Mouse (Mus musculus) CH12F3 (cell line): ENCODE data around the gene Extl1.

ENCODE experiments used
- in situ Hi-C: fragments of 300-500 bp; cut with MboI; formaldehyde crosslinking; loops from 2 replicates; pipeline ENCODE4 v1.14.3; 2020; ENCODE audit warnings: low sequenced_read_pairs

The Extl1 gene

DNA sequence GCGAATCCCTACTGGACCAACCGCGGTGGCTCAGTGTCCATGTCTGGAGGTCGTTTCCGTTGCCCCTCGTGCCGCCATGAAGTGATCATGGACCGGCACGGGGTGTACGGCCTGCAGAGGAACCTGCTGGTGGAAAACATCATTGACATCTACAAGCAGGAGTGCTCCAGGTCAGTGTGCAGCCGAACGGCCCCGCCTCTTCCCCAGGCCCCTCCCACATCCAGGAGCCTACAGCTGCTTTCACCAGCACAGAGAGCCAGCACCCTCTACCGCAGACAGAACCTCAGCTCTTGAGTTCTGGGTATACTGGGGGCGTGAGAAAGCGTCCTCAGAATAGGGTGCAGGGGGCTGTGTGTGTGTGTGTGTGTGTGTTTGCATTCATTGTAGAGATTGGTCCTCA is 67.3 kb downstream of the Extl1 start:
- in situ Hi-C loops, result no loop called here

GRCm38 (mm10) chr4:134315470-134315869 is 68.2 kb downstream of the Extl1 start:
- in situ Hi-C loops, result no loop called here

- in situ Hi-C loops, result no loop called here
Measured at GRCm38 (mm10) chr4:134314876-134315275, 68.8 kb downstream of the Extl1 start, which contains the start of gene Trim63. TSS of gene Trim63 (plus strand) at chr4:134315120.

DNA sequence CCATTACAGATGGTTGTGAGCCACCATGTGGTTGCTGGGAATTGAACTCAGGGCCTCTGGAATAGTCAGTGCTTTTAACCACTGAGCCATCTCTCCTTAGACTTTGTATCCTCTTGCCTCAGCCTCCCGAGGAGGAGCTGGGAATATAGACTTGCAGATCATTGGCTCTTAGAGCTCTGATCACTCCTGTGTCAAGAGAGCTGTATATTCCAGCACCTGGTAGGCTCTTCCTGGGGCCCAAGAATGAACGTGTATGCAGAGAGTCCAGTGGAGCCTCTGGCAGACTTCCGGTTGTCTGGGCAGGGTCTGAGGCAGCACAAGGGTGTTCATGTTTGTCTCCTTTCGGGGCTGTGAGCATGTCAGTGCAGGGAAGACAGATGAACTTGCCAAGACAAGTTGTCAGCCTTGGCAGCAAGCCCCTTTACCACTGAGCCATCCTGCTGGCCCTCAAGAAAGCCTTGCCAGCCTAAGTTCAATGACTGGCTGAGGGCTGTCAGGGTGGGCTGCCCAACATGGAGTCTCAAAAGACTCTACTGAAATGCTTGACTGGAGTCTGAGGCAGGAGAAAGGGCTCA is 69.5 kb downstream of the Extl1 start:
- in situ Hi-C loops, result no loop called here

DNA sequence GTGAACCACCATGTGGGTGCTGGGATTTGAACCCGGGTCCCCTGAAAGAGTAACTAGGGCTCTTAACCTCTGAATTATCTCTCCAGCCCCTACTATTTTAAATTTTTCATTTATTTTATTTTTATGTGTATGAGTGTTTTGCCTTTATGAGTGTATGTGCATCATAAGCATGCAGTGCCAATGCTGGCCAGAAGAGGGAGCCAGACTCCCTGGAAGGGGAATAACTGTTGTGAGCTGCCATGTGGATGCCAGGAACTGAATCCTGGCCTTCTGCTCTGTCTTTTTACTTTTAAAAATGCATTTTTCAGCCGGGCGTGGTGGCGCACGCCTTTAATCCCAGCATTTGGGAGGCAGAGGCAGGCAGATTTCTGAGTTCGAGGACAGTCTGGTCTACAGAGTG is 70.7 kb downstream of the Extl1 start:
- in situ Hi-C loops, result no loop called here

DNA sequence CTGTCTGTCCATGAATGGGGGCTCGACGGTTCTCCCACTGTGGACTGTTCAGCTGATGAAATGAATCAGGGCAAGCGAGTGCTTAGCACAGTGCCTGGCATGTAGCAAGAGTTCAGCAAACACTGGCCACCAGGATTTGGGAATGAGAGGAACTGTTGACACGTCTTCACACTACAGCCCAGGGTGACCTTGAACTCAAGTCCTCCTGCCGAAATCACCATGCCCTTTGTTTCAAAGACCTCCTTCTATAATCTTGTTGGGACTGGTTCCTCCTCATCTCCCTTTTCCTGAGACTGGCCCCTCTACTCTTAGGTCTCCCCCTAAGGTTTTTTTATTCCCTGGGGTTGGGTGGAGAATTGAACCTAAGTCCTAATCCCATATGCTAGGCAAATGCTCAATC is 71.3 kb downstream of the Extl1 start:
- in situ Hi-C loops, result no loop called here

- in situ Hi-C loops, result no loop called here
Measured at GRCm38 (mm10) chr4:134311784-134312183, 71.9 kb downstream of the Extl1 start.

- in situ Hi-C loops, result no loop called here
Measured at GRCm38 (mm10) chr4:134310656-134311055, 73.0 kb downstream of the Extl1 start.

- in situ Hi-C loops, result no loop called here
Measured at GRCm38 (mm10) chr4:134310106-134310505, 73.5 kb downstream of the Extl1 start.

GRCm38 (mm10) chr4:134307367-134308072 is 76.1 kb downstream of the Extl1 start:
- in situ Hi-C loops, result no loop called here

GRCm38 (mm10) chr4:134306963-134307362 is 76.7 kb downstream of the Extl1 start:
- in situ Hi-C loops, result no loop called here
